Mouse (Mus musculus): ENCODE results near the gene Cfap97.

Gene Cfap97

GRCm38 (mm10) chr8:46153042-46153441, 1.5 kb downstream of the Cfap97 start:
- no peak for DNase-seq (ENCODE audit: low spot score)

- DNase-seq (ENCODE audit: low spot score) = peak; percentile 96
Observed at GRCm38 (mm10) chr8:46162953-46163869, 11.6 kb downstream of the Cfap97 start.

- no peak for DNase-seq (ENCODE audit: low spot score)
Observed at GRCm38 (mm10) chr8:46163870-46164190, 12.3 kb downstream of the Cfap97 start.

- no peak for DNase-seq (ENCODE audit: low spot score)
Observed at GRCm38 (mm10) chr8:46173651-46174050, 22.1 kb downstream of the Cfap97 start.

GRCm38 (mm10) chr8:46180136-46180535, 28.6 kb downstream of the Cfap97 start:
- no peak for DNase-seq (ENCODE audit: low spot score)

- DNase-seq (ENCODE audit: low spot score) = no peak
Observed at GRCm38 (mm10) chr8:46185361-46185760, 33.8 kb downstream of the Cfap97 start.

GRCm38 (mm10) chr8:46193100-46193499, 41.5 kb downstream of the Cfap97 start:
- DNase-seq (ENCODE audit: low spot score) = no peak

GRCm38 (mm10) chr8:46196877-46197276, 45.3 kb downstream of the Cfap97 start:
- DNase-seq (ENCODE audit: low spot score) = no peak

GRCm38 (mm10) chr8:46197673-46198072, 46.1 kb downstream of the Cfap97 start:
- no peak for DNase-seq (ENCODE audit: low spot score)

- no peak for DNase-seq (ENCODE audit: low spot score)
Observed at GRCm38 (mm10) chr8:46202350-46202749, 50.8 kb downstream of the Cfap97 start.

- DNase-seq (ENCODE audit: low spot score) = no peak
Observed at GRCm38 (mm10) chr8:46204301-46204700, 52.7 kb downstream of the Cfap97 start.

GRCm38 (mm10) chr8:46204974-46205640, 53.5 kb downstream of the Cfap97 start:
- no peak for DNase-seq (ENCODE audit: low spot score)

GRCm38 (mm10) chr8:46206107-46206506, 54.5 kb downstream of the Cfap97 start:
- peak; percentile 64 for DNase-seq (ENCODE audit: low spot score)

GRCm38 (mm10) chr8:46208354-46208753, 56.8 kb downstream of the Cfap97 start:
- peak; percentile 36 for DNase-seq (ENCODE audit: low spot score)

GRCm38 (mm10) chr8:46209057-46209456, 57.5 kb downstream of the Cfap97 start:
- no peak for DNase-seq (ENCODE audit: low spot score)

GRCm38 (mm10) chr8:46210404-46211315, 59.1 kb downstream of the Cfap97 start, which contains the start of gene Slc25a4:
TSS of gene Slc25a4 (minus strand) at chr8:46211284.
- DNase-seq (ENCODE audit: low spot score) = peak; percentile 89

- no peak for DNase-seq (ENCODE audit: low spot score)
Observed at GRCm38 (mm10) chr8:46211611-46212071, 60.1 kb downstream of the Cfap97 start.

- DNase-seq (ENCODE audit: low spot score) = peak; percentile 54
Observed at GRCm38 (mm10) chr8:46212194-46212593, 60.6 kb downstream of the Cfap97 start.

GRCm38 (mm10) chr8:46213971-46214480, 62.5 kb downstream of the Cfap97 start:
- DNase-seq (ENCODE audit: low spot score) = no peak

- DNase-seq (ENCODE audit: low spot score) = peak; percentile 55
Observed at GRCm38 (mm10) chr8:46216838-46217237, 65.3 kb downstream of the Cfap97 start.

GRCm38 (mm10) chr8:46220566-46220965, 69.0 kb downstream of the Cfap97 start:
- peak; percentile 16 for DNase-seq (ENCODE audit: low spot score)

- no peak for DNase-seq (ENCODE audit: low spot score)
Observed at GRCm38 (mm10) chr8:46225501-46225900, 73.9 kb downstream of the Cfap97 start.

Measured in testis, postnatal 14 days (tissue).